Mouse (Mus musculus) retina, postnatal 1 day (tissue): ENCODE data around the gene Rnf149.

Experiments
- DNase-seq: peaks from one replicate; pipeline ENCODE4 v3.0.0-alpha.2; 2012

The Rnf149 gene

GRCm38 (mm10) chr1:39526371-39527167, 50.6 kb downstream of the Rnf149 start:
- no peak for DNase-seq

DNA sequence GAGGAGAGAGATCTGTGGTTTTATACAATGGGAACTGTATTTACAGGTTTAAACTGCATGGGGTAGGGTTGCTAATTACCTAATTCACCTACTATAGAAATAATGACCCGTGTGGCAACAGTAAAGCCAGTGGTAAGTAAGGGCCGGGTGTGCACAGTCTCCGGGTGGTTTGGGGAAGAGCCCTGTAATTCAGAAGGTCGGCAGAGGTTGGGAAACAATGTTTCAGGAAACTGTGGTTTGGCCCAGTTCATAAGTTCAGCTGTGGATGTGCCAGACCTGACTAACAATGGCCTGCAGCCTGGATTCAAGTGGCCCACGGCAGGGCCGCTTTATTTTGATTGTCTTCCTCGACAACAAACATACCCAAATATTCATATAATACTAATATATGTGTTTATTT, 51.4 kb downstream of the Rnf149 start:
- no peak for DNase-seq

GRCm38 (mm10) chr1:39522519-39522918, 54.7 kb downstream of the Rnf149 start:
- DNase-seq, result peak; percentile 66

DNA sequence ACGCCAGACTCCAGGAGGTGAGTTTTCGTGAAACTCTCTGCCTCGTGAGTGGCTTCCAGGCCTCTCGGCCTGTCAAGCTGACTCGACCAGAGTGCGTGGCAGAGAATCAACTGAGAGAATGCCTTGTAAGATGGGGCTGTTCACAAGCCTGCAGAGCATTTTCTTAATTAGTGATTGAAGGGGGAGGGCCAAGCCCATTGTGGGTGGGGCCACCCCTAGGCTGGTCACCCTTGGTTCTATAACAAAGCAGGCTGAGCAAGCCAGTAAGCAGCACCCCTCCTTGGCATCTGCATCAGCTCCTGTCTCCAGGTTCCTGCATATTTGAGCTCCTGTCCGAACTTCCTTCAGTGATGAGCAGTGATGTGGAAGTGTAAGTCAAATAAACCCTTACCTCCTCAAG, 55.9 kb downstream of the Rnf149 start:
- no peak for DNase-seq

DNA sequence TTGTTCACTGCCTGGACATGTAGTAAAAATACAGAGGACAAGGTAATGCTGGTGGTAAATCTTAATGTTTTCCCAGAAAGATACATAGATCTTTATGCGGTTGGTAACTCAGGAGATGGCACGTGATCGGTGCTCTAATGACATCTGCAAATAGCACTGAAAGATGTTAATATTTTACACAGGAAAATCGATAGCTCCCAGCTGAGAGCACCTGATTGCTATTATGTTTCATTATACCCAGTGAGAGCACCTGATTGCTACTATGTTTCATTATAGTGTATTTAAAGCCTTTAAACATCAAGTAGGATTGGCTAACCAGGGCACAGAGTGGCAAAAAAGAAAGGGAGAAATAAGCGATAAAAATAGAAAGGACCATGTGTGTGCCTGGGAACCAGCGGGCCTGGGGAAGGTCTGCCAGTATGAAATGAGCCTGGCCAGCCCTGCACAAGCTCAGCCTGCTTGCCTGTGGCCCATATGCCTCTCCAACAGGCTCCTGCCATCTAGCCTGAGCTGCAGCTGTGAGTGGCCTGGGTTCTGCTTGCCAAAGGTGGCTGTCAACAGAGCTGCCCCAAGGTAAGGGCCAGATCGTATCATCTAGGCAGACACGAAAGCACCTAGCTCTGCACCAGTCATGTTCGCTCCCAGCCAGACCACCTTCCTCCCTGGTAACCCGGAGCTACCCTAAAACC, 61.8 kb downstream of the Rnf149 start:
- no peak for DNase-seq

DNA sequence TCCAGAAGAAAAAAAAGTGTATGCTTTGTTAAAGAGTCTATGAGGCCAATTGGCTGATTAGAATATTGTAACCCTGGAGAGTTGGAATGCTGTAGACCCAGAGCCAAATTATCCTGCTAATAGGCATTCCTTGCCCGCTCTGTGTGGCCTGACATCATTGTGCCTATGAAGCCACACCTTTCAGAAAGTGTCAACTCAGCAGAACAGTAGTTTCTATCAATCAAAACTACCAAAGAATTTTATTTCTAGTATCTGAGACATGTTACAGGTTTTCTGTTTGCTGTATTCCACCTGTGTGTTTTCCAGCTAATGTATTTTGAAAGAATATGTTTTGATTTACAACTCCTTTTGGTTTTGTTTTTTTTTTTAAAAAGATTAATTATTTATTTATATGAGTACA, 65.0 kb downstream of the Rnf149 start:
- DNase-seq, result no peak

GRCm38 (mm10) chr1:39511775-39512174, 65.4 kb downstream of the Rnf149 start:
- no peak for DNase-seq

GRCm38 (mm10) chr1:39505600-39505999, 71.6 kb downstream of the Rnf149 start:
- DNase-seq, result no peak

GRCm38 (mm10) chr1:39504261-39504660, 72.9 kb downstream of the Rnf149 start:
- peak; percentile 34 for DNase-seq

- no peak for DNase-seq
These were observed 74.2 kb downstream of the Rnf149 start for GRCm38 (mm10) chr1:39502817-39503633.
